Mouse (Mus musculus) leukemia stem cell, adult 10-12 weeks (primary cell): ENCODE measurements around the gene Slco2b1. TPM values are rescaled to one million over a fixed set of nuclear protein-coding genes. Genes with fewer than 3 reads are reported as not detected.

ENCODE experiments used
- polyA plus RNA-seq: library from polyadenylated mRNA; stranded (reverse); fragments of >175 nt; gene quantifications from 2 replicates; pipeline ENCODE4 v1.2.3, GENCODE M21; 2012; ENCODE audit warnings: low replicate concordance

The Slco2b1 gene
- polyA plus RNA-seq: 2.7 and 10.0 TPM in 2 replicates

GRCm38 (mm10) chr7:99711166-99711565, at the start of gene Slco2b1:
TSS of gene Slco2b1 (minus strand) at chr7:99711340.

GRCm38 (mm10) chr7:99729973-99730372, 18.8 kb upstream of the Slco2b1 start, which contains the start of gene Olfr520:
TSS of gene Olfr520 (plus strand) at chr7:99730273.

GRCm38 (mm10) chr7:99626376-99627270, 84.5 kb downstream of the Slco2b1 start, which contains the start of gene Tpbgl:
TSS of gene Tpbgl (minus strand) at chr7:99627103.

Other genes with a start within 250 kb of the Slco2b1 start
- 0.43 TPM in 1 of 2 replicates, not detected in the other for gene Klhl35, start 245.3 kb downstream of the Slco2b1 start, polyA plus RNA-seq
- gene Rps3, start 227.6 kb downstream of the Slco2b1 start, polyA plus RNA-seq: 33.6 and 264 TPM in 2 replicates
- 34.8 and 134 TPM in 2 replicates for gene Arrb1, start 175.9 kb downstream of the Slco2b1 start, polyA plus RNA-seq
- 3.3 and 3.7 TPM in 2 replicates for gene Tpbgl, start 84.2 kb downstream of the Slco2b1 start, polyA plus RNA-seq
- not detected in 2 replicates for gene Olfr520, start 18.9 kb upstream of the Slco2b1 start, polyA plus RNA-seq
- gene Olfr521, start 52.2 kb upstream of the Slco2b1 start, polyA plus RNA-seq: not detected in 2 replicates
- gene Neu3, start 117.1 kb upstream of the Slco2b1 start, polyA plus RNA-seq: 3.1 and 10.3 TPM in 2 replicates
- gene Xrra1, start 147.8 kb upstream of the Slco2b1 start, polyA plus RNA-seq: 0.06 TPM in 1 of 2 replicates, not detected in the other
- 38.1 and 49.3 TPM in 2 replicates for gene Spcs2, start 152.1 kb upstream of the Slco2b1 start, polyA plus RNA-seq